In genomic region chr16:90801928-90802327, GRCm38 (mm10) we compare ENCODE assay signal across 10 mouse cellular contexts. TPM values are rescaled to one million over a fixed set of nuclear protein-coding genes. Genes with fewer than 3 reads are reported as not detected.
DNase-seq lines count a peak whose midpoint lies in the region; ATAC-seq and TF ChIP-seq lines count a peak whose summit lies in the region.
"Had no signal": no experiment of that assay in that cellular context is flagged by ENCODE, and none has a peak within 500 bp of the region (broad histone marks: within the 10 kb centered on the region; RNA-seq: fewer than 3 reads in every experiment).

No protein-coding gene starts in this region.

- TF ChIP-seq POLR2A in ES-Bruce4 (IDR thresholded peaks at IDR 0.05; ENCODE audit: insufficient read depth, low read length): no peak

- H3K27ac ChIP-seq in hindbrain, embryonic 11.5 days (ENCODE audit: low read depth, low read length): no peak overlapping the region
- H3K27ac ChIP-seq in hindbrain, embryonic 14.5 days: no peak overlapping the region
- no peak overlapping the region for H3K27ac ChIP-seq in ES-Bruce4 (ENCODE audit: insufficient read depth, low read length)
- no peak overlapping the region for H3K27ac ChIP-seq in liver, embryonic 13.5 days
- H3K27ac ChIP-seq: limb, embryonic 15.5 days had no signal

- no peaks in the 10 kb centered on the region for H3K9me3 ChIP-seq in hindbrain, embryonic 11.5 days (ENCODE audit: control insufficient read depth, low read length)
- no peaks in the 10 kb centered on the region for H3K9me3 ChIP-seq in hindbrain, embryonic 14.5 days (ENCODE audit: control insufficient read depth, low read length)
- no peaks in the 10 kb centered on the region for H3K9me3 ChIP-seq in ES-Bruce4 (replicated peaks; ENCODE audit: control insufficient read depth, insufficient read depth, low read length, poor library complexity, severe bottlenecking)
- H3K9me3 ChIP-seq in liver, embryonic 13.5 days (replicated peaks): no peaks in the 10 kb centered on the region
- H3K9me3 ChIP-seq: limb, embryonic 15.5 days had no signal

- no peak for ATAC-seq in hindbrain, embryonic 11.5 days (ENCODE audit: low FRiP score)
- ATAC-seq in hindbrain, embryonic 14.5 days (ENCODE audit: low FRiP score): no peak
- ATAC-seq in liver, embryonic 13.5 days (ENCODE audit: low read depth): 0 out of 2 replicates have a peak, but pooled peaks have one; percentile 51

- TF ChIP-seq CTCF in ES-Bruce4 (IDR thresholded peaks at IDR 0.05; ENCODE audit: low read depth, low read length): peak; percentile 60

- peaks cover 6% of the 10 kb centered on the region; the same call in 1 of the 2 replicates for H3K36me3 ChIP-seq in hindbrain, embryonic 11.5 days (ENCODE audit: control insufficient read depth, insufficient read depth, low read length)
- peaks cover 71% of the 10 kb centered on the region for H3K36me3 ChIP-seq in hindbrain, embryonic 14.5 days (replicated peaks; ENCODE audit: control insufficient read depth, insufficient read depth)
- H3K36me3 ChIP-seq in ES-Bruce4 (ENCODE audit: control insufficient read depth, insufficient read depth, low read length, poor library complexity, severe bottlenecking): peaks cover 29% of the 10 kb centered on the region
- peaks cover 72% of the 10 kb centered on the region for H3K36me3 ChIP-seq in liver, embryonic 13.5 days

- no peak for TF ChIP-seq EP300 in ES-Bruce4 (IDR thresholded peaks at IDR 0.05; ENCODE audit: insufficient read depth, low read depth, low read length)

- H3K4me2 ChIP-seq in hindbrain, embryonic 11.5 days (replicated peaks; ENCODE audit: low read depth, low read length): no peak overlapping the region
- H3K4me2 ChIP-seq in hindbrain, embryonic 14.5 days (replicated peaks): no peak overlapping the region
- no peak overlapping the region for H3K4me2 ChIP-seq in liver, embryonic 13.5 days
- H3K4me2 ChIP-seq: limb, embryonic 15.5 days had no signal

- H3K9ac ChIP-seq in hindbrain, embryonic 11.5 days (ENCODE audit: low read depth, low read length): no peak overlapping the region
- no peak overlapping the region for H3K9ac ChIP-seq in hindbrain, embryonic 14.5 days
- no peak overlapping the region for H3K9ac ChIP-seq in ES-Bruce4 (ENCODE audit: low read depth, poor library complexity, severe bottlenecking)
- no peak overlapping the region for H3K9ac ChIP-seq in liver, embryonic 13.5 days
- H3K9ac ChIP-seq: limb, embryonic 15.5 days had no signal

- no peak overlapping the region for H3K4me3 ChIP-seq in hindbrain, embryonic 11.5 days (ENCODE audit: low read depth, low read length)
- H3K4me3 ChIP-seq in hindbrain, embryonic 14.5 days (replicated peaks; ENCODE audit: low read length): no peak overlapping the region
- H3K4me3 ChIP-seq in ES-Bruce4 (ENCODE audit: low read depth, low read length): no peak overlapping the region
- H3K4me3 ChIP-seq in liver, embryonic 13.5 days (replicated peaks): no peak overlapping the region
- H3K4me3 ChIP-seq: limb, embryonic 15.5 days had no signal

- 89% methylated on average over 3 of the region's 3 CpGs for WGBS in hindbrain, embryonic 11.5 days
- WGBS in hindbrain, embryonic 14.5 days: 86% methylated on average over 3 of the region's 3 CpGs
- WGBS in liver, embryonic 13.5 days (ENCODE audit: insufficient replicate concordance): 88% methylated on average over 3 of the region's 3 CpGs

- H3K27me3 ChIP-seq in hindbrain, embryonic 11.5 days (ENCODE audit: control insufficient read depth, insufficient read depth, low read length): no peaks in the 10 kb centered on the region
- H3K27me3 ChIP-seq in hindbrain, embryonic 14.5 days (ENCODE audit: control insufficient read depth, insufficient read depth, low read length): no peaks in the 10 kb centered on the region
- no peaks in the 10 kb centered on the region for H3K27me3 ChIP-seq in ES-Bruce4 (ENCODE audit: control insufficient read depth, insufficient read depth, low read length, poor library complexity, severe bottlenecking)
- no peaks in the 10 kb centered on the region for H3K27me3 ChIP-seq in liver, embryonic 13.5 days
- H3K27me3 ChIP-seq: limb, embryonic 15.5 days had no signal

- H3K4me1 ChIP-seq in hindbrain, embryonic 11.5 days (replicated peaks; ENCODE audit: control insufficient read depth, insufficient read depth, low read length): no peaks in the 10 kb centered on the region
- no peaks in the 10 kb centered on the region for H3K4me1 ChIP-seq in hindbrain, embryonic 14.5 days (replicated peaks; ENCODE audit: control insufficient read depth, insufficient read depth, low read length)
- H3K4me1 ChIP-seq in ES-Bruce4 (ENCODE audit: control insufficient read depth, insufficient read depth, low read length): no peaks in the 10 kb centered on the region
- peaks cover 12% of the 10 kb centered on the region for H3K4me1 ChIP-seq in liver, embryonic 13.5 days (replicated peaks)
- H3K4me1 ChIP-seq: limb, embryonic 15.5 days had no signal

- peak; percentile 29 for DNase-seq in hindbrain, embryonic 11.5 days (ENCODE audit: low spot score)
- no peak for DNase-seq in hindbrain, embryonic 14.5 days (ENCODE audit: low spot score)
- DNase-seq in adrenal gland, postnatal 10 days: peak; percentile 65
- DNase-seq in liver, embryonic 13.5 days: no peak
- DNase-seq in urinary bladder, adult 2 months (ENCODE audit: low spot score): no peak
- no peak for DNase-seq in urinary bladder, adult 18-20 months (ENCODE audit: low spot score in 2 of 2)
- no peak for DNase-seq in gastrocnemius, postnatal 25 days

RNA-seq across cellular contexts. Expression of gene Urb1, which starts 8.3 kb away (rescaled TPM):
- polyA plus RNA-seq in hindbrain, embryonic 11.5 days (2014; fragmentation: Nextera tagmentation; extraction: Ambion mirVana): 13.2 and 14.4 TPM in 2 replicates
- polyA plus RNA-seq in hindbrain, embryonic 14.5 days (2014; fragmentation: Nextera tagmentation; extraction: Ambion mirVana): 9.9 and 11.6 TPM in 2 replicates
- polyA plus RNA-seq in ES-Bruce4 (2011; ENCODE audit: insufficient read depth, insufficient read length, low read depth, missing spikeins): 24.4 and 27.0 TPM in 2 replicates
- total RNA-seq in adrenal gland, postnatal 10 days (2021): 10 to 100 TPM; 11.9 to 14.3 TPM
- polyA plus RNA-seq in liver, embryonic 13.5 days (2015; fragmentation: Nextera tagmentation; extraction: Ambion mirVana): 4.7 and 7.5 TPM in 2 replicates
- 4.2 and 5.0 TPM in 2 replicates for polyA plus RNA-seq in urinary bladder, adult 2 months (2012; rRNA removed)
- 1 to 10 TPM; 3.5 to 4.5 TPM for total RNA-seq in gastrocnemius, postnatal 25 days (2021)

RNA-seq across cellular contexts. Expression of gene Eva1c, which starts 24.6 kb away (rescaled TPM):
- 1.3 and 1.9 TPM in 2 replicates for polyA plus RNA-seq in hindbrain, embryonic 11.5 days (2014; fragmentation: Nextera tagmentation; extraction: Ambion mirVana)
- polyA plus RNA-seq in hindbrain, embryonic 14.5 days (2014; fragmentation: Nextera tagmentation; extraction: Ambion mirVana): 3.1 and 3.4 TPM in 2 replicates
- polyA plus RNA-seq in ES-Bruce4 (2011; ENCODE audit: insufficient read depth, insufficient read length, low read depth, missing spikeins): 3.2 and 4.9 TPM in 2 replicates
- total RNA-seq in adrenal gland, postnatal 10 days (2021): 1 to 10 TPM; 4.3 to 4.5 TPM
- 0.25 and 0.31 TPM in 2 replicates for polyA plus RNA-seq in liver, embryonic 13.5 days (2015; fragmentation: Nextera tagmentation; extraction: Ambion mirVana)
- polyA plus RNA-seq in urinary bladder, adult 2 months (2012; rRNA removed): 12.0 and 14.6 TPM in 2 replicates
- under 1 TPM in 1 of 2 experiments, not detected in 1; 0.24 TPM for total RNA-seq in gastrocnemius, postnatal 25 days (2021)
- total RNA-seq: neutrophil, adult 5-6 weeks had no signal

Comparison
In these comparisons a context has a peak if more than half of its experiments do, and no peak if none do; other contexts are left out.
1. DNase-seq: peak in hindbrain, embryonic 11.5 days (single experiment) and adrenal gland, postnatal 10 days (single experiment); none in hindbrain, embryonic 14.5 days (single experiment), liver, embryonic 13.5 days (single experiment), urinary bladder, adult 2 months (single experiment), urinary bladder, adult 18-20 months (0 of 2) and gastrocnemius, postnatal 25 days (single experiment).